Mouse (Mus musculus) spleen, adult 2 months (tissue): ENCODE measurements around the gene Gm10477. TPM values are rescaled to one million over a fixed set of nuclear protein-coding genes. Genes with fewer than 3 reads are reported as not detected.
"Not testable (repeated sequence)": the region's sequence is repeated elsewhere in the genome, so short reads cannot be mapped to it uniquely, and the experiment has no call there.

Experiments
- DNase-seq, 2 experiments: peaks; one replicate each; pipeline versions ENCODE4 v3.0.0 to v3.0.0-alpha.2; 2012 to 2021; ENCODE audit warnings: low spot score in 2 of 2, low read depth in 1 of 2
- H3K27ac ChIP-seq: fragments of 200-500 bp; 2 replicates; pipeline ENCODE4 v1.5.1; 2012; ENCODE audit warnings: low read length, inconsistent platforms; ENCODE audit not compliant: insufficient read depth
- H3K27me3 ChIP-seq: fragments of 200-500 bp; 2 replicates; pipeline ENCODE4 v1.6.1; 2012; ENCODE audit warnings: mild to moderate bottlenecking, moderate library complexity, low read length, inconsistent platforms; ENCODE audit not compliant: control insufficient read depth, insufficient read depth
- H3K36me3 ChIP-seq: fragments of 200-500 bp; 2 replicates; pipeline ENCODE4 v1.6.1; 2012; ENCODE audit warnings: mild to moderate bottlenecking, low read length, inconsistent platforms; ENCODE audit not compliant: control insufficient read depth, insufficient read depth
- H3K4me1 ChIP-seq: fragments of 200-500 bp; 2 replicates; pipeline ENCODE4 v1.6.1; 2011; ENCODE audit warnings: inconsistent platforms; ENCODE audit not compliant: control insufficient read depth, insufficient read depth, insufficient read length
- H3K4me3 ChIP-seq: fragments of 200-500 bp; 2 replicates; pipeline ENCODE4 v1.5.1; 2011; ENCODE audit warnings: mild to moderate bottlenecking, inconsistent platforms; ENCODE audit not compliant: insufficient read depth, insufficient read length; ENCODE audit errors: extremely low read depth
- CTCF ChIP-seq: fragments of 200-500 bp; IDR thresholded peaks from 2 replicates; pipeline ENCODE4 v1.5.1; 2011; ENCODE audit warnings: mild to moderate bottlenecking, inconsistent platforms; ENCODE audit not compliant: insufficient read depth, insufficient read length, insufficient replicate concordance; ENCODE audit errors: extremely low read depth
- POLR2A ChIP-seq: fragments of 200-500 bp; IDR thresholded peaks from 2 replicates; pipeline ENCODE4 v1.6.1; 2011; ENCODE audit warnings: low read depth, low read length, inconsistent platforms
- WGBS: fragments of 180-500 bp; shearing (Covaris S2); methylation state at CpG from one replicate; pipeline ENCODE4 v1.1.7; 2018; 5-methylcytosine and 5-hydroxymethylcytosine counted together
- polyA plus RNA-seq: library from polyadenylated mRNA; depleted of rRNA; stranded (reverse); fragments of >200 nt; gene quantifications from 2 replicates; pipeline ENCODE4 v1.2.3, GENCODE M21; 2012; rRNA removed

Gm10477 gene
- polyA plus RNA-seq: not detected in 2 replicates

DNA sequence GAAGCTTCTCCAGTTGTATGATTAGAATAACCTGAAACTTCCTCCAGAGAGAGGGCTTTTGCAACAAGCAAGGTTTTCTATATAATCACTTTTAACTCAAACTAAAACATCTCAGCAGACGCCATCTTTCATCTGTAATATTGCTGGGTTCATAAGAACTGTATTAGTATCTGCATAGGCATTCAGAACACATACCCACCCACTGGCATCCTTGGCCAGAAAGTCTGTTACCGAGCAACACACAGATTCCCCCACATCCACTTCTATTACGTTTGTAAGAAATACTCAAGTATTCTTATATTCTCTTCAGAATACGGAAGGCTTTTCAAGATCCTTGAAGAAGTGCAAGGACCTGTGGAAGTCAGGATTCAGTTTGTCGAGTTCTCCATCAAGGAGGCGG lies at the start of gene Gm10477:
Gene Gm10477 (plus strand): TSS at position 301 of the 400 bp plus-strand sequence.
- not testable (repeated sequence) for H3K27ac ChIP-seq, H3K4me1 ChIP-seq, H3K27me3 ChIP-seq, DNase-seq, H3K4me3 ChIP-seq, H3K36me3 ChIP-seq
- WGBS: 90% methylated on average over 6 of the region's 6 CpGs

DNA sequence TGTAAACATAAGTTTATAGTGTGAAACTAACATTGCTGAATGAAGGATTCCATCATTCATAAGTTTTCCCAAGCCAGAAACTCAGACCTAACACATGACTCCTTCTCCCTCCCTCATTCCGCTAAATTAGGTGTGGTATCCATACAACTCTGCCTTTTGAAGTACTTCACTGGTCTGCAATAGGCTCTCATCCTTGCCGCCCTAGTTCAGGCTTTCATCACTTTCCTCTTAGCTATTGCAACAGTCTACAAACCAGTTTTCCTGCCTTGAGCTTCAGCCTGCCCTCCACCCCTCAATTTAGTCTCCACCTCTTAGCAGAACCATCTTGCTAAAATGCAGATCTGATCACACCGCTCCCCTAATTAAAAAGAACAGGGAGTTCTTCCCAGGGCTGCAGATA lies 47.0 kb upstream of the Gm10477 start:
- H3K27me3 ChIP-seq: no peaks in the 10 kb centered on the region
- DNase-seq: no peak
- no peaks in the 10 kb centered on the region for H3K4me1 ChIP-seq
- H3K4me3 ChIP-seq: no peak overlapping the region
- no peak overlapping the region for H3K27ac ChIP-seq
- TF ChIP-seq CTCF (no peak), POLR2A (no peak)
- 83% methylated on average over 3 of the region's 3 CpGs for WGBS
- no peaks in the 10 kb centered on the region; the same call in 1 of the 2 replicates for H3K36me3 ChIP-seq

DNA sequence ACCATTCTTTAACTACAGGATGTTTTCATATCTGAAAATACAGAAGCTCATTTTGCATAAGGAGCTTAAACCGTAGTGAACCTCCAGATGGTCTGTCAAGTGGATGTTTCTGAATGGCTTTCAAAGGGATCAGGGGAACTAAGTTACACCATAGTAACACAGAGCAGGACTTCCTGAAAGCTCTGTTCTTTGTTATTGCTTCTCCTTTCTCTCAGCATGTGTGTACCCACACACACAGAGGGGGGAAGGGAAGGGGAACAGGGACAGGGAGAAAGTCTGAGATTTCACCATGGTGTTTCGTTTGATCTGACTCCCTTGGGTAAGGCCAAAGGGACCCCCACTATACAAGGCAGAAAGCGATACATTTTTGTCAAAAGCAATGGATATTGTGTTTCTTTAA lies 42.6 kb upstream of the Gm10477 start:
- no peak for DNase-seq
- Histone ChIP-seq H3K4me1 (no peaks in the 10 kb centered on the region), H3K36me3 (no peaks in the 10 kb centered on the region; the same call in 1 of the 2 replicates), H3K27me3 (no peaks in the 10 kb centered on the region), H3K27ac (no peak overlapping the region), H3K4me3 (no peak overlapping the region)
- WGBS: 60% methylated on average over 3 of the region's 3 CpGs
- TF ChIP-seq POLR2A: no peak
- TF ChIP-seq CTCF: no peak

DNA sequence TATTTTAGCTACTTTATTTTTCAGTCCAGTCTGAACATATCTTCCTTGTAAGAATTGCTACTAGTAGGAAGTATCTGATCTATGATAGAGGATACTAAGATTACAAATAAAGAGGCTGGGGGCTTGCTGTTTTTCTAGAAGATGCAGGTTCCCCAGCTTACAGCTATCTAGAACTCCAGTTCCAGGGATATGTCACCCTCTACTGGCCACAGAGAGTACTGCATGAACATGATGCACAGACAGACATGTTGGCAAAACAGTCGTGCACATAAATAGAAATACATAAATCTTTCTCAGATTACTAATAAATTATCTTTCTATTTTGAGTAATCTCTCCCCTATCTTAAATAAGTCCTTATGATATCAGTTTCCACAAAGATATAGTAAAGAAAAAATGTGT lies 34.8 kb upstream of the Gm10477 start:
- Histone ChIP-seq H3K4me3 (no peak overlapping the region), H3K27ac (no peak overlapping the region), H3K27me3 (no peaks in the 10 kb centered on the region), H3K4me1 (no peaks in the 10 kb centered on the region), H3K36me3 (peaks cover 1% of the 10 kb centered on the region; the same call in 1 of the 2 replicates)
- peak; percentile 40 to 60 for DNase-seq
- WGBS: 16% methylated on average over 1 of the region's 1 CpGs
- peak; percentile 37; the same call in 1 of the 2 replicates for TF ChIP-seq CTCF
- TF ChIP-seq POLR2A: no peak

DNA sequence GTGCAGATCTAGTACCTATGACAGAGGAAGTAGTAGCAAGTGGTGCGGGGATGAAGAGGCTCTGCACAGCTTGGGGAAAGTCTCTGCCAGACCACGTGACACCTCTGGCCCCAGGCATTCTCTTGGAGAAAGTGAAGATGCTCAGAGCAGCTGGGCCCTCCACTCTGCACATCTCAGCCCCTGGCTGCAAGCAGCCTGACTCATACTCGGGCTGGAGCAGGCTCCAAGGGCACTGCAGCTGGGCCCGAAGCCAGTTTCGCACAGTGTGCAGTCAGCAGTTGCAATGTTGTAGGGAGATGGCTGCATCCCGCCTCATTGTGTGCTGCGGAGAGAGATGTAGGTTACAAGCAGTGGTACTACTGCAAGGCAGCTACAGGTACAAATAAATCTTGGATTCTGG lies 27.3 kb upstream of the Gm10477 start:
- TF ChIP-seq CTCF: no peak
- TF ChIP-seq POLR2A: no peak
- no peak for DNase-seq
- no peaks in the 10 kb centered on the region for H3K4me1 ChIP-seq
- WGBS: 82% methylated on average over 7 of the region's 7 CpGs
- no peak overlapping the region for H3K4me3 ChIP-seq
- H3K36me3 ChIP-seq: peaks cover 4% of the 10 kb centered on the region
- H3K27ac ChIP-seq: no peak overlapping the region
- H3K27me3 ChIP-seq: no peaks in the 10 kb centered on the region

DNA sequence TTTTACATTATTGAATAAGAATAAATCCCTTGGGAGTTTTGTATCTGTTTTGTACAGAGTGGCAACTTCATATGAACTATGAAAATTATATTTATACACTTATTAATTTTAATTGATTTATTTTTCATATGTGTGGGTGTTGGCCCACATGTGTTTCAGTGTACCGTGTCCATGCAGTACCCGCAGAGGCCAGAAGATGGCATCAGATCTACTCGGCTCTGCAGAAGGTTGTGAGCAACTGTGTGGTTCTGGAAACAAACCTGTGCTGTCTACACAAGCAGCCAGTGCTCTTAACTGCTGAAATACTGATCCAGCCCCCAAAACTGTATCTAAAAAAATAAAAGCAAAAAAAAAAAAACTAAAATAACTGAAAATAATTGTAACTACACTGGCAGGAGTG lies 6.7 kb downstream of the Gm10477 start:
- Histone ChIP-seq H3K4me1 (no peaks in the 10 kb centered on the region), H3K27ac (no peak overlapping the region), H3K4me3 (no peak overlapping the region), H3K36me3 (no peaks in the 10 kb centered on the region), H3K27me3 (no peaks in the 10 kb centered on the region)
- TF ChIP-seq POLR2A (no peak), CTCF (peak; percentile 18; the same call in 1 of the 2 replicates)
- DNase-seq: peak; percentile 12 to 46
- 8% methylated on average over 3 of the region's 3 CpGs for WGBS

DNA sequence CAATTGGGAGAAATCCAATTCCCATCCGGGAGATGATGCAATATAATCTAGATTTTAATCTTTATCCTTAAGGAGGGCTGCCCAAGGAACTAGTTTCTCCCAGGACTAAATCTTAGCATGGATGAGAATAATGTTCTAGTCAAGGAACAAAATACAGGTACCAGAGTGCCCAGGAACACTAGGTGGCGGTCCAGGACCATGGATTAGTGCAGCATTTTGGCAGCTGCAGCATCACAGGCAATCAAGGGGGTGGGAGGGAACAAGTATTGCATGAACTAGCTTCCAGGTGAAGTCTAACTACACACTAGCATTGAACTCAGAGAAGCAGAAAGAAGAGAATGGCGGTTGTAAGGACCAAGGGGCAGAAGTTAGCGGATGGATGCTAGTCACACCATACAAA lies 12.6 kb downstream of the Gm10477 start:
- H3K27ac ChIP-seq: no peak overlapping the region
- no peak overlapping the region for H3K4me3 ChIP-seq
- DNase-seq: no peak
- no peak for TF ChIP-seq CTCF
- TF ChIP-seq POLR2A: no peak
- no peaks in the 10 kb centered on the region for H3K4me1 ChIP-seq
- WGBS: 62% methylated on average over 4 of the region's 4 CpGs
- no peaks in the 10 kb centered on the region for H3K36me3 ChIP-seq
- no peaks in the 10 kb centered on the region for H3K27me3 ChIP-seq
